Mouse (Mus musculus): Measurements from ENCODE around the gene 2900092C05Rik. TPM values are rescaled to one million over a fixed set of nuclear protein-coding genes. Genes with fewer than 3 reads are reported as not detected.

Gene 2900092C05Rik
- total and polyA plus RNA-seq, 3 experiments = not detected

DNA sequence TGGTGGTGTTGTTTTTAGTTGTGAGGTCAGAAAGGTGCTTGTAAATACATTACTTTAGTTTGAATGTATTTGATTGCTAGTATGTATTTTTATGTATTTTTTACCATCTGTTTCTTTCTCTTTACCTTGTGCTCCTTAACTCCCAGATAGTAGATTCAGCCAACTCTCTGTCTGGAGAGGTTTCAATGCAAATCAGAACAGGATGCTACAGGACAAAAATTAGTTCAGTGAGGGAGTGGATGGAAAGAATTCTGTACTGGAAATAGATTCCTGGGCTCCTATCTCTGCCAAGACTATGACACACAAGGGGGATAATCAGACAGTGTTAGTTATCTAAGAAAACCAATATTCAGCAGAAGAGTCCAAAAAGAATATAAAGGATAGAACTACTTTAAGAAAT is 25.6 kb upstream of the 2900092C05Rik start:
- no peaks in the 10 kb centered on the region for H3K27me3 ChIP-seq (ENCODE audit: insufficient read depth, low read length)
- H3K36me3 ChIP-seq (replicated peaks) = peaks cover 73% of the 10 kb centered on the region
- no peak for ATAC-seq (ENCODE audit: extremely low read depth, insufficient number of reproducible peaks, low FRiP score, poor library complexity, severe bottlenecking)
- H3K4me1 ChIP-seq (ENCODE audit: insufficient read depth, low read depth, low read length) = no peaks in the 10 kb centered on the region
- peaks cover 7% of the 10 kb centered on the region for H3K9me3 ChIP-seq (replicated peaks)
- no peak for DNase-seq (ENCODE audit: low spot score)
- H3K4me3 ChIP-seq (ENCODE audit: low read depth, low read length) = no peak overlapping the region
- TF ChIP-seq CTCF (IDR thresholded peaks at IDR 0.05; ENCODE audit: low read depth, low read length) (no peak), GATA2 (IDR thresholded peaks at IDR 0.05; ENCODE audit: borderline replicate concordance, low read depth, low read length) (no peak), GATA1 (IDR thresholded peaks at IDR 0.05; ENCODE audit: borderline replicate concordance, low read length) (no peak)

DNA sequence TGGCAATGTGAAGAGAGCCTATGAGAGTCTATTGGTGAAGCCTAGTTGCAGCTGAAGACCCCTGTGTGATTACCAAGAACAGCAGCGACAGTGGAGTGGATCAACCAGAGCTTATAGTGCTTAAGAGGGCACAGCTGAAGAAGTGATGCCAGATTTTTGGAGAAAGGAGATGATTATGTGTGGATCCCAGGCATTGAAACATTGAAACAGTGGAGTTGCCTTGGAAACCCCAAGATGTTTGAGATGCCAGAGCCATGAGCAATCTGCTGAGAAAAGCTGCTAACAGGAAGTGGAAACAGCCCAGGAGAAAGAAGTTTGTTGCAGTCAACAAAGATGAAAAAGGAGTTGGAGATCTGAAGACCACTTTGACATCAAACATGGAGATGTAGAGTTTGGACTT is 1.4 kb upstream of the 2900092C05Rik start:
- Histone ChIP-seq H3K27me3 (ENCODE audit: insufficient read depth, low read length) (no peaks in the 10 kb centered on the region), H3K4me1 (ENCODE audit: insufficient read depth, low read depth, low read length) (no peaks in the 10 kb centered on the region), H3K4me3 (ENCODE audit: low read depth, low read length) (no peak overlapping the region), H3K36me3 (replicated peaks) (no peaks in the 10 kb centered on the region), H3K9me3 (replicated peaks) (no peaks in the 10 kb centered on the region)
- TF ChIP-seq TAL1 (conservative IDR thresholded peaks at IDR 0.05; ENCODE audit: low read depth, low read length) (no peak), GATA2 (IDR thresholded peaks at IDR 0.05; ENCODE audit: borderline replicate concordance, low read depth, low read length) (no peak), GATA1 (IDR thresholded peaks at IDR 0.05; ENCODE audit: borderline replicate concordance, low read length) (no peak), CTCF (IDR thresholded peaks at IDR 0.05; ENCODE audit: low read depth, low read length) (no peak), POLR2AphosphoS5 (IDR thresholded peaks at IDR 0.05; ENCODE audit: insufficient replicate concordance, low read depth, low read length) (no peak)
- ATAC-seq (ENCODE audit: extremely low read depth, insufficient number of reproducible peaks, low FRiP score, poor library complexity, severe bottlenecking) (no peak), DNase-seq (ENCODE audit: low spot score) (no peak)

Other genes with a start within 250 kb of the 2900092C05Rik start
- not detected in 2 replicates for gene Vmn1r81, start 244.2 kb upstream of the 2900092C05Rik start, total RNA-seq (2014; fragmentation: Nextera tagmentation)
- gene Vmn1r81, start 244.2 kb upstream of the 2900092C05Rik start, total RNA-seq (2017) = 0.06 and 0.16 TPM in 2 replicates
- under 0.01 TPM in 1 of 2 replicates, not detected in the other for gene Vmn1r81, start 244.2 kb upstream of the 2900092C05Rik start, polyA plus RNA-seq (2012)
- gene Vmn1r82, start 212.1 kb upstream of the 2900092C05Rik start, total RNA-seq (2014; fragmentation: Nextera tagmentation) = not detected in 2 replicates
- gene Vmn1r82, start 212.1 kb upstream of the 2900092C05Rik start, total RNA-seq (2017) = 0.06 and 0.11 TPM in 2 replicates
- not detected in 2 replicates for gene Vmn1r82, start 212.1 kb upstream of the 2900092C05Rik start, polyA plus RNA-seq (2012)
- not detected in 2 replicates for gene Vmn1r83, start 183.0 kb upstream of the 2900092C05Rik start, total RNA-seq (2014; fragmentation: Nextera tagmentation)
- gene Vmn1r83, start 183.0 kb upstream of the 2900092C05Rik start, total RNA-seq (2017) = 0.22 TPM in 1 of 2 replicates, not detected in the other
- not detected in 2 replicates for gene Vmn1r83, start 183.0 kb upstream of the 2900092C05Rik start, polyA plus RNA-seq (2012)
- gene Vmn1r84, start 143.2 kb upstream of the 2900092C05Rik start, total RNA-seq (2014; fragmentation: Nextera tagmentation) = not detected in 2 replicates
- 0.16 TPM in 1 of 2 replicates, not detected in the other for gene Vmn1r84, start 143.2 kb upstream of the 2900092C05Rik start, total RNA-seq (2017)
- gene Vmn1r84, start 143.2 kb upstream of the 2900092C05Rik start, polyA plus RNA-seq (2012) = not detected in 2 replicates
- gene Zfp551, start 89.8 kb upstream of the 2900092C05Rik start, total RNA-seq (2014; fragmentation: Nextera tagmentation) = 1.7 and 3.5 TPM in 2 replicates
- gene Zfp551, start 89.8 kb upstream of the 2900092C05Rik start, total RNA-seq (2017) = 3.2 and 3.8 TPM in 2 replicates
- gene Zfp551, start 89.8 kb upstream of the 2900092C05Rik start, polyA plus RNA-seq (2012) = 0.07 and 0.13 TPM in 2 replicates
- gene Zfp606, start 34.2 kb upstream of the 2900092C05Rik start, total RNA-seq (2014; fragmentation: Nextera tagmentation) = 27.5 and 30.6 TPM in 2 replicates
- gene Zfp606, start 34.2 kb upstream of the 2900092C05Rik start, total RNA-seq (2017) = 14.6 and 17.4 TPM in 2 replicates
- gene Zfp606, start 34.2 kb upstream of the 2900092C05Rik start, polyA plus RNA-seq (2012) = 2.3 and 2.9 TPM in 2 replicates
- 0.08 TPM in 1 of 2 replicates, not detected in the other for gene Vmn2r53, start 96.3 kb downstream of the 2900092C05Rik start, total RNA-seq (2014; fragmentation: Nextera tagmentation)
- gene Vmn2r53, start 96.3 kb downstream of the 2900092C05Rik start, total RNA-seq (2017) = 0.12 and 0.22 TPM in 2 replicates
- under 0.01 TPM in 1 of 2 replicates, not detected in the other for gene Vmn2r53, start 96.3 kb downstream of the 2900092C05Rik start, polyA plus RNA-seq (2012)
- not detected in 2 replicates for gene Vmn2r54, start 127.8 kb downstream of the 2900092C05Rik start, total RNA-seq (2014; fragmentation: Nextera tagmentation)
- 0.05 TPM in 1 of 2 replicates, not detected in the other for gene Vmn2r54, start 127.8 kb downstream of the 2900092C05Rik start, total RNA-seq (2017)
- gene Vmn2r54, start 127.8 kb downstream of the 2900092C05Rik start, polyA plus RNA-seq (2012) = not detected in 2 replicates
- not detected in 2 replicates for gene Vmn2r55, start 172.5 kb downstream of the 2900092C05Rik start, total RNA-seq (2014; fragmentation: Nextera tagmentation)
- 0.06 TPM in 1 of 2 replicates, not detected in the other for gene Vmn2r55, start 172.5 kb downstream of the 2900092C05Rik start, total RNA-seq (2017)
- not detected in 2 replicates for gene Vmn2r55, start 172.5 kb downstream of the 2900092C05Rik start, polyA plus RNA-seq (2012)
- gene Vmn2r56, start 222.5 kb downstream of the 2900092C05Rik start, total RNA-seq (2014; fragmentation: Nextera tagmentation) = not detected in 2 replicates
- gene Vmn2r56, start 222.5 kb downstream of the 2900092C05Rik start, total RNA-seq (2017) = 0.06 and 0.11 TPM in 2 replicates
- gene Vmn2r56, start 222.5 kb downstream of the 2900092C05Rik start, polyA plus RNA-seq (2012) = not detected in 2 replicates

Measured in G1E (cell line).